Mouse (Mus musculus): ENCODE measurements at regions not wholly inside any gene's neighbourhood (a gene's known extent, or its start where the extent isn't known, plus 50 kb on each side); places are given as distances from the start of the nearest gene placed in this dataset.

GRCm38 (mm10) chr14:85160396-85160795 lies 717.0 kb downstream of the Pcdh17 start:
- Histone ChIP-seq H3K9me3 (ENCODE audit: control insufficient read depth, low read length) (no peaks in the 10 kb centered on the region), H3K36me3 (ENCODE audit: control insufficient read depth, insufficient read depth, low read length) (no peaks in the 10 kb centered on the region), H3K27me3 (ENCODE audit: control insufficient read depth, insufficient read depth, low read length) (no peaks in the 10 kb centered on the region), H3K27ac (ENCODE audit: low read depth, low read length) (no peak overlapping the region), H3K4me3 (ENCODE audit: low read depth, low read length) (no peak overlapping the region), H3K4me2 (ENCODE audit: low read depth, low read length) (no peak overlapping the region), H3K9ac (replicated peaks; ENCODE audit: low read depth, low read length) (no peak overlapping the region), H3K4me1 (ENCODE audit: control insufficient read depth, insufficient read depth, low read length) (no peaks in the 10 kb centered on the region)
- WGBS, result 92% methylated on average over 3 of the region's 3 CpGs
- no peak for ATAC-seq (ENCODE audit: low read depth)

GRCm38 (mm10) chr14:85186794-85187193 lies 743.4 kb downstream of the Pcdh17 start:
- Histone ChIP-seq H3K27ac (ENCODE audit: low read depth, low read length) (no peak overlapping the region), H3K27me3 (ENCODE audit: control insufficient read depth, insufficient read depth, low read length) (no peaks in the 10 kb centered on the region), H3K4me3 (ENCODE audit: low read depth, low read length) (no peak overlapping the region), H3K9me3 (ENCODE audit: control insufficient read depth, low read length) (no peaks in the 10 kb centered on the region), H3K36me3 (ENCODE audit: control insufficient read depth, insufficient read depth, low read length) (no peaks in the 10 kb centered on the region), H3K9ac (replicated peaks; ENCODE audit: low read depth, low read length) (no peak overlapping the region), H3K4me2 (ENCODE audit: low read depth, low read length) (no peak overlapping the region), H3K4me1 (ENCODE audit: control insufficient read depth, insufficient read depth, low read length) (no peaks in the 10 kb centered on the region)
- WGBS, result 36% methylated on average over 6 of the region's 6 CpGs
- ATAC-seq (ENCODE audit: low read depth), result peak; percentile 71; the same call in 1 of the 2 replicates

GRCm38 (mm10) chr14:85204069-85204468 lies 760.7 kb downstream of the Pcdh17 start:
- Histone ChIP-seq H3K9ac (replicated peaks; ENCODE audit: low read depth, low read length) (no peak overlapping the region), H3K4me1 (ENCODE audit: control insufficient read depth, insufficient read depth, low read length) (no peaks in the 10 kb centered on the region), H3K4me3 (ENCODE audit: low read depth, low read length) (no peak overlapping the region), H3K27me3 (ENCODE audit: control insufficient read depth, insufficient read depth, low read length) (no peaks in the 10 kb centered on the region), H3K27ac (ENCODE audit: low read depth, low read length) (no peak overlapping the region), H3K4me2 (ENCODE audit: low read depth, low read length) (no peak overlapping the region), H3K9me3 (ENCODE audit: control insufficient read depth, low read length) (no peaks in the 10 kb centered on the region), H3K36me3 (ENCODE audit: control insufficient read depth, insufficient read depth, low read length) (no peaks in the 10 kb centered on the region)
- WGBS, result 92% methylated on average over 2 of the region's 2 CpGs
- ATAC-seq (ENCODE audit: low read depth), result no peak

GRCm38 (mm10) chr14:85208383-85208782 lies 765.0 kb downstream of the Pcdh17 start:
- Histone ChIP-seq H3K4me2 (ENCODE audit: low read depth, low read length) (no peak overlapping the region), H3K9me3 (ENCODE audit: control insufficient read depth, low read length) (no peaks in the 10 kb centered on the region), H3K27me3 (ENCODE audit: control insufficient read depth, insufficient read depth, low read length) (no peaks in the 10 kb centered on the region), H3K4me3 (ENCODE audit: low read depth, low read length) (no peak overlapping the region), H3K27ac (ENCODE audit: low read depth, low read length) (no peak overlapping the region), H3K36me3 (ENCODE audit: control insufficient read depth, insufficient read depth, low read length) (no peaks in the 10 kb centered on the region), H3K4me1 (ENCODE audit: control insufficient read depth, insufficient read depth, low read length) (no peaks in the 10 kb centered on the region), H3K9ac (replicated peaks; ENCODE audit: low read depth, low read length) (no peak overlapping the region)
- WGBS, result 84% methylated on average over 1 of the region's 1 CpGs
- no peak for ATAC-seq (ENCODE audit: low read depth)

- H3K9ac ChIP-seq (replicated peaks; ENCODE audit: low read depth, low read length), result no peak overlapping the region
- H3K27ac ChIP-seq (ENCODE audit: low read depth, low read length), result no peak overlapping the region
- H3K27me3 ChIP-seq (ENCODE audit: control insufficient read depth, insufficient read depth, low read length), result no peaks in the 10 kb centered on the region
- 32% methylated on average over 3 of the region's 3 CpGs for WGBS
- H3K4me1 ChIP-seq (ENCODE audit: control insufficient read depth, insufficient read depth, low read length), result no peaks in the 10 kb centered on the region
- no peaks in the 10 kb centered on the region for H3K9me3 ChIP-seq (ENCODE audit: control insufficient read depth, low read length)
- H3K36me3 ChIP-seq (ENCODE audit: control insufficient read depth, insufficient read depth, low read length), result no peaks in the 10 kb centered on the region
- no peak for ATAC-seq (ENCODE audit: low read depth)
- no peak overlapping the region for H3K4me3 ChIP-seq (ENCODE audit: low read depth, low read length)
- no peak overlapping the region for H3K4me2 ChIP-seq (ENCODE audit: low read depth, low read length)
Observed at GRCm38 (mm10) chr14:85215026-85215425, 771.7 kb downstream of the Pcdh17 start.

Data from neural tube, embryonic 14.5 days (tissue).